Mouse (Mus musculus): ENCODE results near the gene Htr5b.

Htr5b gene

GRCm38 (mm10) chr1:121490241-121490640, 38.0 kb downstream of the Htr5b start:
- DNase-seq (ENCODE audit: extremely low spot score) = peak; percentile 25

- no peak for DNase-seq (ENCODE audit: extremely low spot score)
Measured at GRCm38 (mm10) chr1:121486803-121487202, 41.5 kb downstream of the Htr5b start.

- DNase-seq (ENCODE audit: extremely low spot score) = no peak
Measured at GRCm38 (mm10) chr1:121483091-121483490, 45.2 kb downstream of the Htr5b start.

- no peak for DNase-seq (ENCODE audit: extremely low spot score)
Measured at GRCm38 (mm10) chr1:121479403-121479802, 48.9 kb downstream of the Htr5b start.

GRCm38 (mm10) chr1:121478284-121478980, 49.8 kb downstream of the Htr5b start:
- no peak for DNase-seq (ENCODE audit: extremely low spot score)

GRCm38 (mm10) chr1:121477716-121478115, 50.5 kb downstream of the Htr5b start:
- DNase-seq (ENCODE audit: extremely low spot score) = no peak

- no peak for DNase-seq (ENCODE audit: extremely low spot score)
Measured at GRCm38 (mm10) chr1:121471503-121471902, 56.8 kb downstream of the Htr5b start.

- DNase-seq (ENCODE audit: extremely low spot score) = no peak
Measured at GRCm38 (mm10) chr1:121468271-121468670, 60.0 kb downstream of the Htr5b start.

- DNase-seq (ENCODE audit: extremely low spot score) = no peak
Measured at GRCm38 (mm10) chr1:121466276-121466675, 62.0 kb downstream of the Htr5b start.

- DNase-seq (ENCODE audit: extremely low spot score) = no peak
Measured at GRCm38 (mm10) chr1:121463806-121464205, 64.5 kb downstream of the Htr5b start.

GRCm38 (mm10) chr1:121462643-121463042, 65.6 kb downstream of the Htr5b start:
- no peak for DNase-seq (ENCODE audit: extremely low spot score)

- DNase-seq (ENCODE audit: extremely low spot score) = no peak
Measured at GRCm38 (mm10) chr1:121461895-121462294, 66.4 kb downstream of the Htr5b start.

- no peak for DNase-seq (ENCODE audit: extremely low spot score)
Measured at GRCm38 (mm10) chr1:121460077-121460476, 68.2 kb downstream of the Htr5b start.
